9 mouse cellular contexts compared by ENCODE assay signal in the genomic region with DNA sequence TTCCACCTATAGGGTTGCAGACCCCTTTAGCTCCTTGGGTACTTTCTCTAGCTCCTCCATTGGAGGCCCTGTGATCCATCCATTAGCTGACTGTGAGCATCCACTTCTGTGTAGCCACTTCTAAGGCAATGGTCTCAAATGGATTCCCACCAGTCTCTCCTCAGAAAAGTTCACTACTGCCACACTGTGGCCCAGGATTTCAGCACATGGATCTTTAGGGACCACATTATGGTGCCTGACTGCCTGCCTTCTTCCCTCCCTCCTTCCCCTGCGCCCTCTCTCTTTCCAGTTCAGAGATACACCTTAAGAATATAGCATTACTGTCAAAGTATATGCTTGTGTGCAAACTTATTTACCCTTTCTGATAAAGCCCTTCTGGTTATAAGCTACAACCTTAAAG.
DNase-seq lines count a peak whose midpoint lies in the region; ATAC-seq and TF ChIP-seq lines count a peak whose summit lies in the region.
"Had no signal": no experiment of that assay in that cellular context is flagged by ENCODE, and none has a peak within 500 bp of the region (broad histone marks: within the 10 kb centered on the region; RNA-seq: fewer than 3 reads in every experiment).

No protein-coding gene starts in this region.

- no peak overlapping the region for H3K27ac ChIP-seq in heart, postnatal 0 days (ENCODE audit: low read depth)
- no peak overlapping the region for H3K27ac ChIP-seq in CH12.LX (ENCODE audit: insufficient read depth, low read depth)

- peak; percentile 44 for TF ChIP-seq CTCF in heart, postnatal 0 days (IDR thresholded peaks at IDR 0.05; ENCODE audit: low read depth)
- TF ChIP-seq CTCF in CH12.LX (conservative IDR thresholded peaks at IDR 0.05 in 1 of 2, IDR thresholded peaks at IDR 0.05 in 1 of 2; ENCODE audit: low read depth in 2 of 2, low read length in 2 of 2) = peak in 1 of 2 experiments; percentile 61; a peak in 2 of 4 replicates

- peak; percentile 61 for TF ChIP-seq RAD21 in CH12.LX (IDR thresholded peaks at IDR 0.05; ENCODE audit: low read depth, low read length)

- no peak for TF ChIP-seq POLR2A in CH12.LX (IDR thresholded peaks at IDR 0.05; ENCODE audit: low read depth, low read length)

- H3K4me3 ChIP-seq in heart, postnatal 0 days (ENCODE audit: low read depth, low read length) = no peak overlapping the region
- H3K4me3 ChIP-seq in CH12.LX (replicated peaks in 1 of 3; ENCODE audit: low read depth in 2 of 3, low read length in 2 of 3, poor library complexity in 1 of 3) = no peak overlapping the region
- H3K4me3 ChIP-seq: megakaryocyte, embryonic 14.5 days had no signal

- H3K9ac ChIP-seq in heart, postnatal 0 days (replicated peaks; ENCODE audit: low read depth, low read length) = no peak overlapping the region
- no peak overlapping the region for H3K9ac ChIP-seq in CH12.LX (ENCODE audit: insufficient read depth, low read depth)

- no peak overlapping the region for H3K4me2 ChIP-seq in heart, postnatal 0 days (ENCODE audit: low read depth, low read length)
- no peak overlapping the region for H3K4me2 ChIP-seq in CH12.LX (ENCODE audit: insufficient read depth, low read depth, poor library complexity, severe bottlenecking)

- dilution Hi-C loops in CH12.LX (cut with MboI; ENCODE audit: extremely low pct_ligation_motif_present, extremely low pct_unique_long_range_greater_than_20kb, low sequenced_read_pairs) = no loop called here

- no peaks in the 10 kb centered on the region for H3K9me3 ChIP-seq in heart, postnatal 0 days (replicated peaks; ENCODE audit: control insufficient read depth, low read length)
- no peaks in the 10 kb centered on the region for H3K9me3 ChIP-seq in CH12.LX (replicated peaks; ENCODE audit: low read length)
- H3K9me3 ChIP-seq: megakaryocyte, embryonic 14.5 days had no signal

- H3K36me3 ChIP-seq in heart, postnatal 0 days (replicated peaks; ENCODE audit: control insufficient read depth, insufficient read depth, low read length) = no peaks in the 10 kb centered on the region
- H3K36me3 ChIP-seq in CH12.LX (replicated peaks in 1 of 2; ENCODE audit: control insufficient read depth in 1 of 2, insufficient read depth in 1 of 2, low read length in 1 of 2) = no peaks in the 10 kb centered on the region

- no peaks in the 10 kb centered on the region for H3K79me2 ChIP-seq in CH12.LX (replicated peaks; ENCODE audit: control insufficient read depth, extremely low read depth, insufficient read depth, poor library complexity, severe bottlenecking)

- H3K4me1 ChIP-seq in heart, postnatal 0 days (ENCODE audit: control insufficient read depth, insufficient read depth) = no peaks in the 10 kb centered on the region
- H3K4me1 ChIP-seq in CH12.LX (ENCODE audit: control insufficient read depth in 1 of 2, insufficient read depth in 2 of 2) = peaks cover 3% of the 10 kb centered on the region in 2 experiments; a peak in 2 of 4 replicates
- H3K4me1 ChIP-seq: megakaryocyte, embryonic 14.5 days had no signal

- no peak for DNase-seq in heart, postnatal 0 days (ENCODE audit: low spot score)
- DNase-seq in heart, adult 18-20 months = no peak
- DNase-seq in CH12.LX (ENCODE audit: extremely low read depth) = peak; percentile 32
- DNase-seq in cerebellum, postnatal 36 days = peak; percentile 34 to 41
- DNase-seq in kidney, postnatal 4 days = peak; percentile 20 to 35
- peak; percentile 67 for DNase-seq in retina, embryonic 14.5 days (ENCODE audit: low spot score)
- no peak for DNase-seq in gastrocnemius, postnatal 10 days
- DNase-seq in spleen, postnatal 14 days (ENCODE audit: low spot score in 2 of 2) = no peak

- TF ChIP-seq EP300 in heart, postnatal 0 days (IDR thresholded peaks at IDR 0.05; ENCODE audit: low read depth) = no peak
- TF ChIP-seq EP300 in CH12.LX (IDR thresholded peaks at IDR 0.05; ENCODE audit: low read length) = no peak

- no peaks in the 10 kb centered on the region for H3K27me3 ChIP-seq in heart, postnatal 0 days (ENCODE audit: control insufficient read depth, insufficient read depth, low read length)
- H3K27me3 ChIP-seq in CH12.LX (replicated peaks) = no peaks in the 10 kb centered on the region
- H3K27me3 ChIP-seq: megakaryocyte, embryonic 14.5 days had no signal

- ATAC-seq in heart, postnatal 0 days (ENCODE audit: insufficient read depth, low read depth) = no peak

- in situ Hi-C loops in CH12.LX (cut with MboI; ENCODE audit: low pct_ligation_motif_present, low pct_unique_long_range_greater_than_20kb, low sequenced_read_pairs) = loop anchor here (10.0 kb wide), 1 partner anchor 255 kb away; the partner anchor contains the start of gene Dmtf1

- WGBS in heart, postnatal 0 days = 53% methylated on average over 1 of the region's 1 CpGs

TF ChIP-seq in CH12.LX, 34 proteins besides CTCF, POLR2A, EP300 and RAD21:
- no peak for TF ChIP-seq NRF1 (IDR thresholded peaks at IDR 0.05; ENCODE audit: low read depth, low read length)
- peak; percentile 59 for TF ChIP-seq SMC3 (IDR thresholded peaks at IDR 0.05; ENCODE audit: low read depth, low read length)
TF ChIP-seq in CH12.LX: peak in this region for 1.

Comparison
In these comparisons a context has a peak if more than half of its experiments do, and no peak if none do; other contexts are left out.
1. DNase-seq: peak in CH12.LX (single experiment), cerebellum, postnatal 36 days (2 of 2), kidney, postnatal 4 days (2 of 2) and retina, embryonic 14.5 days (single experiment); none in heart, postnatal 0 days (single experiment), heart, adult 18-20 months (0 of 2), gastrocnemius, postnatal 10 days (single experiment) and spleen, postnatal 14 days (0 of 2).